Mouse (Mus musculus) olfactory bulb, adult 2 months (tissue): ENCODE data around the gene Galm.

Experiments
- CTCF ChIP-seq: fragments of 200-500 bp; IDR thresholded peaks from 2 replicates; pipeline ENCODE4 v1.5.1; 2012; ENCODE audit warnings: low read depth, mild to moderate bottlenecking, low read length, moderate library complexity; ENCODE audit not compliant: insufficient read depth
- POLR2A ChIP-seq: fragments of 200-500 bp; IDR thresholded peaks from 2 replicates; pipeline ENCODE4 v1.6.1; 2012; ENCODE audit warnings: mild to moderate bottlenecking, low read depth, low read length, moderate library complexity; ENCODE audit not compliant: insufficient read depth

- no peak for TF ChIP-seq CTCF
- TF ChIP-seq POLR2A, result no peak
Observed at GRCm38 (mm10) chr17:80221890-80222628, 94.8 kb downstream of the Galm start.
